Mouse (Mus musculus): ENCODE results near the gene Kcnq1. TPM values are rescaled to one million over a fixed set of nuclear protein-coding genes. Genes with fewer than 3 reads are reported as not detected.

Gene Kcnq1
- polyA plus RNA-seq, 1 experiment from 2014 or later = 1.5 TPM

- H3K9ac ChIP-seq (ENCODE audit: low read length) = no peak overlapping the region
- H3K9me3 ChIP-seq (ENCODE audit: control insufficient read depth, low read length) = no peaks in the 10 kb centered on the region
- 65% methylated on average over 2 of the region's 2 CpGs for WGBS
- ATAC-seq (ENCODE audit: insufficient number of reproducible peaks, low FRiP score, low TSS enrichment, low read depth) = no peak
- H3K4me2 ChIP-seq (ENCODE audit: low read depth, severe bottlenecking) = no peak overlapping the region
- DNase-seq (ENCODE audit: low spot score) = no peak
- no peak overlapping the region for H3K27ac ChIP-seq (replicated peaks; ENCODE audit: low read depth, low read length)
- H3K36me3 ChIP-seq (ENCODE audit: control insufficient read depth, insufficient read depth, low read length) = no peaks in the 10 kb centered on the region
- no peak overlapping the region for H3K4me3 ChIP-seq (ENCODE audit: low read depth, low read length)
- H3K27me3 ChIP-seq (ENCODE audit: control insufficient read depth, insufficient read depth, low read length) = no peaks in the 10 kb centered on the region
- 0 out of 2 replicates have a peak, but pooled peaks cover 8% of the 10 kb centered on the region for H3K4me1 ChIP-seq (ENCODE audit: control insufficient read depth, insufficient read depth, low read length)
These were observed 322.8 kb downstream of the Kcnq1 start for GRCm38 (mm10) chr7:143428814-143429499.

- H3K4me1 ChIP-seq (ENCODE audit: control insufficient read depth, insufficient read depth, low read length) = 0 out of 2 replicates have a peak, but pooled peaks cover 11% of the 10 kb centered on the region
- H3K4me3 ChIP-seq (ENCODE audit: low read depth, low read length) = no peak overlapping the region
- 77% methylated on average over 1 of the region's 1 CpGs for WGBS
- no peak for DNase-seq (ENCODE audit: low spot score)
- no peaks in the 10 kb centered on the region for H3K36me3 ChIP-seq (ENCODE audit: control insufficient read depth, insufficient read depth, low read length)
- ATAC-seq (ENCODE audit: insufficient number of reproducible peaks, low FRiP score, low TSS enrichment, low read depth) = no peak
- no peak overlapping the region for H3K27ac ChIP-seq (replicated peaks; ENCODE audit: low read depth, low read length)
- H3K4me2 ChIP-seq (ENCODE audit: low read depth, severe bottlenecking) = no peak overlapping the region
- no peaks in the 10 kb centered on the region for H3K9me3 ChIP-seq (ENCODE audit: control insufficient read depth, low read length)
- no peaks in the 10 kb centered on the region for H3K27me3 ChIP-seq (ENCODE audit: control insufficient read depth, insufficient read depth, low read length)
- H3K9ac ChIP-seq (ENCODE audit: low read length) = no peak overlapping the region
These were observed 326.5 kb downstream of the Kcnq1 start for GRCm38 (mm10) chr7:143432631-143433030.

GRCm38 (mm10) chr7:143433331-143433730 lies 327.2 kb downstream of the Kcnq1 start:
- no peak for DNase-seq (ENCODE audit: low spot score)
- Histone ChIP-seq H3K27ac (replicated peaks; ENCODE audit: low read depth, low read length) (no peak overlapping the region), H3K9me3 (ENCODE audit: control insufficient read depth, low read length) (no peaks in the 10 kb centered on the region), H3K9ac (ENCODE audit: low read length) (no peak overlapping the region), H3K4me3 (ENCODE audit: low read depth, low read length) (no peak overlapping the region), H3K36me3 (ENCODE audit: control insufficient read depth, insufficient read depth, low read length) (no peaks in the 10 kb centered on the region), H3K4me1 (ENCODE audit: control insufficient read depth, insufficient read depth, low read length) (0 out of 2 replicates have a peak, but pooled peaks cover 14% of the 10 kb centered on the region), H3K27me3 (ENCODE audit: control insufficient read depth, insufficient read depth, low read length) (no peaks in the 10 kb centered on the region), H3K4me2 (ENCODE audit: low read depth, severe bottlenecking) (no peak overlapping the region)
- WGBS = 62% methylated on average over 7 of the region's 7 CpGs
- no peak for ATAC-seq (ENCODE audit: insufficient number of reproducible peaks, low FRiP score, low TSS enrichment, low read depth)

GRCm38 (mm10) chr7:143437231-143437893 lies 331.2 kb downstream of the Kcnq1 start:
- Histone ChIP-seq H3K36me3 (ENCODE audit: control insufficient read depth, insufficient read depth, low read length) (no peaks in the 10 kb centered on the region), H3K9ac (ENCODE audit: low read length) (peak overlapping the region; percentile 79), H3K27ac (replicated peaks; ENCODE audit: low read depth, low read length) (peak overlapping the region; percentile 37), H3K27me3 (ENCODE audit: control insufficient read depth, insufficient read depth, low read length) (no peaks in the 10 kb centered on the region), H3K4me2 (ENCODE audit: low read depth, severe bottlenecking) (peak overlapping the region; percentile 87), H3K4me1 (ENCODE audit: control insufficient read depth, insufficient read depth, low read length) (peaks cover 19% of the 10 kb centered on the region; the same call in 1 of the 2 replicates), H3K4me3 (ENCODE audit: low read depth, low read length) (peak overlapping the region; percentile 35), H3K9me3 (ENCODE audit: control insufficient read depth, low read length) (no peaks in the 10 kb centered on the region)
- peak; percentile 63; the same call in 1 of the 2 replicates for ATAC-seq (ENCODE audit: insufficient number of reproducible peaks, low FRiP score, low TSS enrichment, low read depth)
- no peak for DNase-seq (ENCODE audit: low spot score)
- 16% methylated on average over 18 of the region's 18 CpGs for WGBS

GRCm38 (mm10) chr7:143437894-143438581 lies 331.9 kb downstream of the Kcnq1 start:
- Histone ChIP-seq H3K27ac (replicated peaks; ENCODE audit: low read depth, low read length) (peak overlapping the region; percentile 37), H3K9ac (ENCODE audit: low read length) (peak overlapping the region; percentile 79), H3K27me3 (ENCODE audit: control insufficient read depth, insufficient read depth, low read length) (peaks cover 4% of the 10 kb centered on the region; the same call in 1 of the 2 replicates), H3K4me1 (ENCODE audit: control insufficient read depth, insufficient read depth, low read length) (peaks cover 19% of the 10 kb centered on the region; the same call in 1 of the 2 replicates), H3K36me3 (ENCODE audit: control insufficient read depth, insufficient read depth, low read length) (no peaks in the 10 kb centered on the region), H3K4me3 (ENCODE audit: low read depth, low read length) (peak overlapping the region; percentile 35), H3K4me2 (ENCODE audit: low read depth, severe bottlenecking) (peak overlapping the region; percentile 87), H3K9me3 (ENCODE audit: control insufficient read depth, low read length) (no peaks in the 10 kb centered on the region)
- DNase-seq (ENCODE audit: low spot score) (peak; percentile 75), ATAC-seq (ENCODE audit: insufficient number of reproducible peaks, low FRiP score, low TSS enrichment, low read depth) (0 out of 2 replicates have a peak, but pooled peaks have one; percentile 14)
- 1% methylated on average over 53 of the region's 63 CpGs for WGBS

GRCm38 (mm10) chr7:143438965-143439364 lies 332.8 kb downstream of the Kcnq1 start:
- Histone ChIP-seq H3K36me3 (ENCODE audit: control insufficient read depth, insufficient read depth, low read length) (no peaks in the 10 kb centered on the region), H3K4me2 (ENCODE audit: low read depth, severe bottlenecking) (no peak overlapping the region), H3K27me3 (ENCODE audit: control insufficient read depth, insufficient read depth, low read length) (peaks cover 8% of the 10 kb centered on the region), H3K4me1 (ENCODE audit: control insufficient read depth, insufficient read depth, low read length) (peaks cover 15% of the 10 kb centered on the region; the same call in 1 of the 2 replicates), H3K4me3 (ENCODE audit: low read depth, low read length) (no peak overlapping the region), H3K9ac (ENCODE audit: low read length) (no peak overlapping the region), H3K9me3 (ENCODE audit: control insufficient read depth, low read length) (no peaks in the 10 kb centered on the region), H3K27ac (replicated peaks; ENCODE audit: low read depth, low read length) (no peak overlapping the region)
- 58% methylated on average over 1 of the region's 1 CpGs for WGBS
- no peak for DNase-seq (ENCODE audit: low spot score)
- ATAC-seq (ENCODE audit: insufficient number of reproducible peaks, low FRiP score, low TSS enrichment, low read depth) = no peak

- Histone ChIP-seq H3K36me3 (ENCODE audit: control insufficient read depth, insufficient read depth, low read length) (no peaks in the 10 kb centered on the region), H3K27me3 (ENCODE audit: control insufficient read depth, insufficient read depth, low read length) (peaks cover 35% of the 10 kb centered on the region), H3K4me2 (ENCODE audit: low read depth, severe bottlenecking) (peak overlapping the region; percentile 60; the same call in 1 of the 2 replicates), H3K27ac (replicated peaks; ENCODE audit: low read depth, low read length) (no peak overlapping the region), H3K9ac (ENCODE audit: low read length) (no peak overlapping the region; the same call in 1 of the 2 replicates), H3K4me3 (ENCODE audit: low read depth, low read length) (peak overlapping the region; percentile 28; the same call in 1 of the 2 replicates), H3K4me1 (ENCODE audit: control insufficient read depth, insufficient read depth, low read length) (peaks cover 12% of the 10 kb centered on the region), H3K9me3 (ENCODE audit: control insufficient read depth, low read length) (no peaks in the 10 kb centered on the region)
- DNase-seq (ENCODE audit: low spot score) (no peak), ATAC-seq (ENCODE audit: insufficient number of reproducible peaks, low FRiP score, low TSS enrichment, low read depth) (no peak)
- WGBS = 29% methylated on average over 8 of the region's 8 CpGs
These were observed 338.4 kb downstream of the Kcnq1 start for GRCm38 (mm10) chr7:143444580-143444954.

- Histone ChIP-seq H3K27me3 (ENCODE audit: control insufficient read depth, insufficient read depth, low read length) (peaks cover 35% of the 10 kb centered on the region), H3K27ac (replicated peaks; ENCODE audit: low read depth, low read length) (no peak overlapping the region), H3K9me3 (ENCODE audit: control insufficient read depth, low read length) (no peaks in the 10 kb centered on the region), H3K4me2 (ENCODE audit: low read depth, severe bottlenecking) (peak overlapping the region; percentile 60), H3K9ac (ENCODE audit: low read length) (peak overlapping the region; percentile 63), H3K4me3 (ENCODE audit: low read depth, low read length) (peak overlapping the region; percentile 28), H3K36me3 (ENCODE audit: control insufficient read depth, insufficient read depth, low read length) (no peaks in the 10 kb centered on the region), H3K4me1 (ENCODE audit: control insufficient read depth, insufficient read depth, low read length) (peaks cover 12% of the 10 kb centered on the region)
- no peak for ATAC-seq (ENCODE audit: insufficient number of reproducible peaks, low FRiP score, low TSS enrichment, low read depth)
- DNase-seq (ENCODE audit: low spot score) = peak; percentile 51
- WGBS = 2% methylated on average over 55 of the region's 55 CpGs
These were observed 338.9 kb downstream of the Kcnq1 start for GRCm38 (mm10) chr7:143444955-143445648.

All from limb, embryonic 11.5 days (tissue).